Mouse (Mus musculus) lung, adult 2 months (tissue): ENCODE measurements around the gene Atf7ip.

Source experiments
- CTCF ChIP-seq: fragments of 200-500 bp; IDR thresholded peaks from 2 replicates; pipeline ENCODE4 v1.5.1; 2011; ENCODE audit warnings: mild to moderate bottlenecking, low read length, control low read depth; ENCODE audit not compliant: insufficient read depth
- POLR2A ChIP-seq: fragments of 200-500 bp; IDR thresholded peaks from 2 replicates; pipeline ENCODE4 v1.6.1; 2011; ENCODE audit warnings: low read depth, mild to moderate bottlenecking, control low read depth, low read length, borderline replicate concordance; ENCODE audit errors: extremely low read depth

- TF ChIP-seq POLR2A (no peak), CTCF (no peak)
Measured at GRCm38 (mm10) chr6:136535176-136535575, 29.2 kb downstream of the Atf7ip start.
